ENCODE assay signal across 16 mouse cellular contexts in genomic region chr14:115990764-115991163, GRCm38 (mm10).
"Had no signal": no experiment of that assay in that cellular context is flagged by ENCODE, and none has a peak within 500 bp of the region (broad histone marks: within the 10 kb centered on the region; RNA-seq: fewer than 3 reads in every experiment).

No protein-coding gene starts in this region.

- H3K4me2 ChIP-seq: neural tube, embryonic 12.5 days; neural tube, embryonic 13.5 days; neural tube, embryonic 15.5 days; stomach, embryonic 15.5 days had no signal

- H3K27ac ChIP-seq: neural tube, embryonic 12.5 days; neural tube, embryonic 13.5 days; neural tube, embryonic 15.5 days; stomach, embryonic 15.5 days; stomach, postnatal 0 days had no signal

- DNase-seq: retina, postnatal 1 day; right cerebral cortex, adult 18-20 months; right cerebral cortex, postnatal 14 days; right cerebral cortex, postnatal 25 days; right cerebral cortex, postnatal 4 days; spleen, adult 18-20 months; thymus, adult 18-20 months; thymus, adult 2 months; thymus, postnatal 14 days; thymus, postnatal 25 days; thymus, postnatal 36 days had no signal

- H3K36me3 ChIP-seq: neural tube, embryonic 12.5 days; neural tube, embryonic 13.5 days; neural tube, embryonic 15.5 days; stomach, embryonic 15.5 days had no signal

- H3K4me1 ChIP-seq: neural tube, embryonic 12.5 days; neural tube, embryonic 13.5 days; neural tube, embryonic 15.5 days; stomach, embryonic 15.5 days had no signal

- H3K27me3 ChIP-seq: neural tube, embryonic 12.5 days; neural tube, embryonic 13.5 days; neural tube, embryonic 15.5 days; stomach, embryonic 15.5 days had no signal

- H3K4me3 ChIP-seq: neural tube, embryonic 12.5 days; neural tube, embryonic 13.5 days; neural tube, embryonic 15.5 days; stomach, embryonic 15.5 days had no signal

- H3K9me3 ChIP-seq: neural tube, embryonic 12.5 days; neural tube, embryonic 13.5 days; neural tube, embryonic 15.5 days; stomach, embryonic 15.5 days had no signal

- H3K9ac ChIP-seq: neural tube, embryonic 12.5 days; neural tube, embryonic 13.5 days; neural tube, embryonic 15.5 days; stomach, embryonic 15.5 days had no signal
